Mouse (Mus musculus): ENCODE measurements at regions not wholly inside any gene's neighbourhood (a gene's known extent, or its start where the extent isn't known, plus 50 kb on each side); places are given as distances from the start of the nearest gene placed in this dataset.

GRCm38 (mm10) chr12:15659755-15660154 is 157.0 kb downstream of the Trib2 start:
- TF ChIP-seq CTCF (IDR thresholded peaks at IDR 0.05; ENCODE audit: low read depth) (no peak), EP300 (IDR thresholded peaks at IDR 0.05; ENCODE audit: low read depth) (no peak)
